Comparison of ENCODE assay signal across 8 mouse cellular contexts in the genomic region with DNA sequence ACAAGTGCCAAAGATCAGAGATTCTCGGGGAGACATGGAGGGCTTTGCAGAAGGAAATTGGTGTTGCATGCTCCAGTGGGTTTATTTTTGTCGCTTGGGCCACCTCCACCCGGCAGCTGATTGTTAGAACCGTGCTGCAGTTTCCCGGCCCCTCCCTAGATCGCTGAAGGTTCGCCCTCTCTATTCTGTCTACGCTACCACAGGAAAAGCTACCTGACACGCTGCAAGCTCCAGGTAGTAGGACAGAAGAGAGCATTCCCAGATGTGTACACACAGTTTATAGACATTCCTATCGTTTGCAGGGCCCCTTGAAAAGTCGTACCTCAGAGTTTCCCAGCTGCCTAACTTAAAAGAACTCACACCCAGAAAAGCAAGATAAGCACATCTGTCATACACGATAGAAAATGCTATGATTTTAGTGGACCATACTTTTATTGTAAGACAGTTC. TPM values are rescaled to one million over a fixed set of nuclear protein-coding genes. Genes with fewer than 3 reads are reported as not detected.
DNase-seq lines count a peak whose midpoint lies in the region; ATAC-seq and TF ChIP-seq lines count a peak whose summit lies in the region.

No protein-coding gene starts in this region.

- WGBS in intestine, embryonic 14.5 days, result under 1% methylated on average over 12 of the region's 12 CpGs
- 3% methylated on average over 12 of the region's 12 CpGs for WGBS in midbrain, embryonic 11.5 days

- ATAC-seq in intestine, embryonic 14.5 days (replicated peaks; ENCODE audit: low FRiP score, low TSS enrichment, low read depth), result peak; percentile 13
- no peak for ATAC-seq in midbrain, embryonic 11.5 days (ENCODE audit: low FRiP score)

- H3K4me1 ChIP-seq in intestine, embryonic 14.5 days (replicated peaks; ENCODE audit: control insufficient read depth, insufficient read depth, low read length), result peaks cover 25% of the 10 kb centered on the region
- H3K4me1 ChIP-seq in midbrain, embryonic 11.5 days (ENCODE audit: control insufficient read depth, insufficient read depth, low read length), result peaks cover 13% of the 10 kb centered on the region

- peaks cover 12% of the 10 kb centered on the region for H3K36me3 ChIP-seq in intestine, embryonic 14.5 days (ENCODE audit: control insufficient read depth, insufficient read depth, low read length)
- no peaks in the 10 kb centered on the region for H3K36me3 ChIP-seq in midbrain, embryonic 11.5 days (ENCODE audit: control insufficient read depth, insufficient read depth, low read length)

- no peak for DNase-seq in left cerebral cortex, adult 2 months (ENCODE audit: extremely low spot score in 1 of 2, low spot score in 2 of 2)
- no peak for DNase-seq in left cerebral cortex, adult 9 months (ENCODE audit: low spot score in 2 of 2)
- peak; percentile 66 for DNase-seq in c-Kit-positive CD71-positive TER-119-negative erythroid progenitor cells, embryonic 14.5 days (ENCODE audit: low read depth)
- DNase-seq in intestine, embryonic 14.5 days (ENCODE audit: low spot score), result peak; percentile 87
- no peak for DNase-seq in midbrain, embryonic 11.5 days (ENCODE audit: low spot score, missing footprints)
- no peak for DNase-seq in urinary bladder, postnatal 14 days (ENCODE audit: low spot score)
- DNase-seq in cerebellum, adult 18-20 months, result no peak
- no peak for DNase-seq in retina, embryonic 14.5 days (ENCODE audit: low spot score)

- intact Hi-C loops in left cerebral cortex, adult 2 months (cut with DNase I), result loop anchor here (2.0 to 5.0 kb wide), 2 partner anchors 102 to 193 kb away; no protein-coding TSS in a partner anchor

- peak overlapping the region; percentile 100 for H3K4me3 ChIP-seq in left cerebral cortex, adult 2 months
- H3K4me3 ChIP-seq in intestine, embryonic 14.5 days (ENCODE audit: low read depth, low read length), result peak overlapping the region; percentile 97
- peak overlapping the region; percentile 92 for H3K4me3 ChIP-seq in midbrain, embryonic 11.5 days (ENCODE audit: low read depth, low read length)

- H3K9ac ChIP-seq in intestine, embryonic 14.5 days (ENCODE audit: low read length), result peak overlapping the region; percentile 91
- peak overlapping the region; percentile 99 for H3K9ac ChIP-seq in midbrain, embryonic 11.5 days (ENCODE audit: low read length)

- peak overlapping the region; percentile 83 for H3K4me2 ChIP-seq in intestine, embryonic 14.5 days (ENCODE audit: low read length)
- H3K4me2 ChIP-seq in midbrain, embryonic 11.5 days, result peak overlapping the region; percentile 76

- H3K9me3 ChIP-seq in intestine, embryonic 14.5 days (ENCODE audit: control insufficient read depth, low read length), result no peaks in the 10 kb centered on the region
- H3K9me3 ChIP-seq in midbrain, embryonic 11.5 days (ENCODE audit: control insufficient read depth, low read length), result no peaks in the 10 kb centered on the region

- peak overlapping the region; percentile 96 for H3K27ac ChIP-seq in left cerebral cortex, adult 2 months
- H3K27ac ChIP-seq in intestine, embryonic 14.5 days (ENCODE audit: low read depth), result peak overlapping the region; percentile 98
- peak overlapping the region; percentile 88 for H3K27ac ChIP-seq in midbrain, embryonic 11.5 days (ENCODE audit: low read depth, low read length)

- no peaks in the 10 kb centered on the region for H3K27me3 ChIP-seq in intestine, embryonic 14.5 days (replicated peaks; ENCODE audit: control insufficient read depth, insufficient read depth, low read length)
- H3K27me3 ChIP-seq in midbrain, embryonic 11.5 days (ENCODE audit: control insufficient read depth, insufficient read depth, low read length), result no peaks in the 10 kb centered on the region

- no peak for TF ChIP-seq CTCF in left cerebral cortex, adult 2 months (IDR thresholded peaks at IDR 0.05)

RNA-seq across cellular contexts. Expression of a gene that starts 1.1 kb away (rescaled TPM):
- total RNA-seq in left cerebral cortex, adult 2 months (2021), result 10 to 100 TPM; 35.1 to 39.8 TPM
- polyA plus RNA-seq in intestine, embryonic 14.5 days (2014; fragmentation: Nextera tagmentation; extraction: Ambion mirVana), result 194 and 209 TPM in 2 replicates
- 268 and 275 TPM in 2 replicates for polyA plus RNA-seq in midbrain, embryonic 11.5 days (2014; fragmentation: Nextera tagmentation; extraction: Ambion mirVana)

RNA-seq across cellular contexts. Expression of a gene that starts 1.6 kb away (rescaled TPM):
- total RNA-seq in left cerebral cortex, adult 2 months (2021), result 10 to 100 TPM; 36.2 to 40.5 TPM
- polyA plus RNA-seq in intestine, embryonic 14.5 days (2014; fragmentation: Nextera tagmentation; extraction: Ambion mirVana), result 33.1 and 34.6 TPM in 2 replicates
- polyA plus RNA-seq in midbrain, embryonic 11.5 days (2014; fragmentation: Nextera tagmentation; extraction: Ambion mirVana), result 36.3 and 40.3 TPM in 2 replicates

RNA-seq across cellular contexts. Expression of a gene that starts 47.0 kb away (rescaled TPM):
- 10 to 100 TPM; 10.5 to 10.9 TPM for total RNA-seq in left cerebral cortex, adult 2 months (2021)
- polyA plus RNA-seq in intestine, embryonic 14.5 days (2014; fragmentation: Nextera tagmentation; extraction: Ambion mirVana), result 83.6 and 94.5 TPM in 2 replicates
- 9.5 and 9.9 TPM in 2 replicates for polyA plus RNA-seq in midbrain, embryonic 11.5 days (2014; fragmentation: Nextera tagmentation; extraction: Ambion mirVana)

Comparison
In these comparisons a context has a peak if more than half of its experiments do, and no peak if none do; other contexts are left out.
1. DNase-seq: peak in c-Kit-positive CD71-positive TER-119-negative erythroid progenitor cells, embryonic 14.5 days (single experiment) and intestine, embryonic 14.5 days (single experiment); none in left cerebral cortex, adult 2 months (0 of 2), left cerebral cortex, adult 9 months (0 of 2), midbrain, embryonic 11.5 days (single experiment), urinary bladder, postnatal 14 days (single experiment), cerebellum, adult 18-20 months (0 of 2) and retina, embryonic 14.5 days (single experiment).
2. Peak in every context shown above with its lines, with median percentiles within 50 percentile points of each other: H3K27ac ChIP-seq and H3K4me3 ChIP-seq.